Mouse (Mus musculus) kidney, postnatal 4 days (tissue): Measurements from ENCODE around the gene Apoc3.
A peak's percentile ranks its signal among the peaks of the same experiment; 100 is the strongest.

Experiments used
- DNase-seq, 2 experiments: peaks; one replicate each; pipeline ENCODE4 v3.0.0; 2021; ENCODE audit warnings: mixed read lengths in 2 of 2

Apoc3 gene

DNA sequence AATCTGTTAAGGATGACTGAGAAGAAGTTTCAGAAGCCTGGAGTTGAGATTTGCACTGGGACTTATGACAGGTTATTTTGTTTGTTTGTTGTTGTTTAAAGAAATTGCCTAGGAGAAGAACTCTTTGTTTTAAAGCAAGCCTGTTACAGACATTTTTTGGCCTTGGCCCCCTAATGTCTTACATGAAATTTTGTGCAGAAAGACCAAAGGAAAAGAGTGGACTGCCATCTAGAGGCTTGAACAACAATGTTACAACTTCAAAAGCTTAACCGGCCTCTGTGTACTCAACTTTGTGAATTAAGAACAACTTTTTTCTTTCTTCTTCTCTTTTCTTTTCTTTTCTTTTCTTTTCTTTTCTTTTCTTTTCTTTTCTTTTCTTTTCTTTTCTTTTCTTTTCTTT, 43.8 kb downstream of the Apoc3 start:
- DNase-seq = no peak

DNA sequence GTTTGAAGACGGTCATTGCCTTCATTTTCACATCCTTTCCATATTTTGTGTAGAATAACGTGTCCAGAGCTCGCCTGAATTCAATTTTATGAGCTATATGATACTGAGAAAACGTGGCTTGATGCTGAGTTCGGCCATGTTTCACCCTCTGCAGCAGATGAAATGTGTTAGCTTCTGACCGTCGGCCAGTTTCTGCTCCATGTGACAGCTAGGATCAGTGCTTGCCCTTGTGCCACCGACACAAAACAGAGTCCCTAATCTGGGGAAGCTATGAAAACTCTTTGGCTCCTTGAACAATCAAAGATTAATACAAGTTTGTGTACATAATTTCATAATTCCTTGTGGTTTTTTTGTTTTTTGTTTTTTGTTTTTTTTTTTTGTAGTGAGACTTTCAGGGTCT, 44.2 kb downstream of the Apoc3 start:
- peak in 1 of 2 experiments; percentile 27 for DNase-seq

GRCm38 (mm10) chr9:46189381-46189780, 46.1 kb downstream of the Apoc3 start:
- DNase-seq = no peak

DNA sequence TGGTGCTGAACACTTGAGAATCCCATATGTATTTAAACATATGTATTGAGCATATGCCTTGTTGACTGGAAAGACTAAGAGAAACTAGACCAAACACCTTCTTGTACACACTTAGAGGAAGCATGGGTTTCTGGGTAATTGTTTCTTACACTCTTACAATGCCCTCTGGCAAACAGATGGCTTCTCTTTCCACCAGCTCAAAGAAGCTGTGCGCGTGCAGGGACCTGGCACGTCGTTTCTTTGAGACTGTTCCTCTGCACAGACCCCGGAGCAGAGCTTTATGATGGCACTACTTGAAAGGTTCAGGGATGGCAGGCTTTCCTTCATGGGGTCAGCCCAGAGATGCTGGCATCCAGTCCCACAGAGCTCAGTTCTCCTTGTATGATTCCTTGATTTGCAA, 46.5 kb downstream of the Apoc3 start:
- no peak for DNase-seq

- no peak for DNase-seq
Observed at GRCm38 (mm10) chr9:46188370-46188769, 47.1 kb downstream of the Apoc3 start.

DNA sequence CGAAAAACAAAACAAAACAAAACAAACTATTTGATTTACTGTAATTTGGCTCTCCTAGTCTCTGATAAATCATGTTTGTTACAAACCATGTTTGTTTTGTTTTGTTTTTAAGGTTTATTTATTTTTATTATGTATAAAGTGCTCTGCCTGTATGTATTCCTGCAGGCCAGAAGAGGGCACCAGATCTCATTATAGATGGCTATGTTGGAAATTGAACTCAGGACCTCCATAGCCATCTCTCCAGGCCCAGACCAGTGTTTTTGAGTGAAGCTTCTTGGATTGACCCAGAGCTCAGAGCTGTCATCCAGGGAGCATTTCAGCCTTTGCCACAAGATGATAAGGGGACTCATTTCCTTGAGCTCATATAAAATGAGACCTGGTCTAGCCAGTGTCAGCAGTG, 49.0 kb downstream of the Apoc3 start:
- DNase-seq = no peak

DNA sequence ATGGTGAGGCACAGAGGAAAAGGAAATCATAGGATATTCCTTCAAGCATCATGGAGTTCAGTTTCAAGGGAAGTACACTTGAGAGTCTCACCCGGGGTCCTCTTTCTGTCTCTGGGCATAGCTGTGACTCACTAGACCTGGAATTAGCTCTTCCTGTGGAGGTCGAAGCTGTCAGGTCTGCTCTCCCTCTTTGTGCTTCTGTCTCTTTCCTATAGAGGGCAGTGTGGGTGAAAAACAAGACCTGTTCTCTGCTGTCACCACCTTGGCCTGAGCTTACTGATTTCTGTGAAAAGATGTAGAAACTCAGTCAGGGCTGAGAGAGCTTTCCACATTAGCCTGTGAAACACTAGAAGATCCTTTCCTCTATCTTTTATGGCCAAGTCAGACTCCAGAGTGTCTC, 50.2 kb downstream of the Apoc3 start:
- peak in 1 of 2 experiments; percentile 37 for DNase-seq

DNA sequence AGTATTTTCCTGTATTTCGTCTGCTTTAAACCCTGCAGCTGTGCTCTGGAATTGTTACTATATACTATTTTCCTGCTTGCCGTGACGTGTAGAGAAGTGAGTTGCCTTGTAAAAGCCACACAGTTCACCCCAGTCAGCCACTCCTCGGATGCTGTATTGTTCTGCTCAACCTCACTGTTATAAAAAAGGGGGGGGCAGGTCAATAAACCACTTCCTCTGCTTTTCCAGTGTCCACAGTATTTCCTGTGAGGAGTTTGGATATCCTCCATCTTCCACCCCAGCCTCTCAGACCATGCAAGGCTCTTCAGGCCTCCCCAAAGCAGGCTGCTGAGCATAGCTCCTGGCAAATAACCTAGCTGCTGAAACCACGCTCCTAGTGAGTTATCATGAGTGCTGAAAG, 50.9 kb downstream of the Apoc3 start:
- DNase-seq = peak in 1 of 2 experiments; percentile 29
